Mouse (Mus musculus): ENCODE results near the gene Usp3.

DNA sequence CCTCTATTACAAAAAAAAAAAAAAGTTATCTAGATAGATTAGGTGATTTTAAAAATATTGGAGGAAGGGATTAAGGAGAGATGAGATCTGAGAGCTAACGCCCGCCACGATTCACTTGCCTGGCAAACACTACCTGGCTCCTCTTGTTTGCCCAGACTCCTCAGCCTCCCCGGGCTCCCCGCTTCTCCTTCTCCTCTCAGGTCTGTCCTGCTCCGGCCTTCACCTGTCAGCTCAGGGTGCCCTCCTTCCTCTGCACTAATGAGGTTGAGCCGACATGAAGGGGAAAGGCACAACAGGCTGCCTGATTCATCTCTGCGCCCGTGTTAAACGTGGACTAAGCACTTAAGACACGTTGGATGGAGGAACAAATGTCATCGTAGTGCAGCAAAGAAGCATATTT is 13.9 kb upstream of the Usp3 start:
- no peak for TF ChIP-seq E2F4 (IDR thresholded peaks at IDR 0.05; ENCODE audit: insufficient read depth)
- TF ChIP-seq USF1 (IDR thresholded peaks at IDR 0.05; ENCODE audit: low read depth), result no peak
- no peak for TF ChIP-seq MYOD1 (IDR thresholded peaks at IDR 0.05; ENCODE audit: control insufficient read depth in 1 of 3, insufficient read length in 2 of 3, low read depth in 2 of 3)

Measured in myocyte (in vitro differentiated cells).